Mouse (Mus musculus) ES-Bruce4 (cell line): ENCODE measurements at regions not wholly inside any gene's neighbourhood (a gene's known extent, or its start where the extent isn't known, plus 50 kb on each side); places are given as distances from the start of the nearest gene placed in this dataset.

Experiments used
- CTCF ChIP-seq: IDR thresholded peaks from one replicate; pipeline ENCODE4 v1.8.1; 2011; ENCODE audit warnings: low read depth, low read length
- EP300 ChIP-seq: IDR thresholded peaks from 2 replicates; pipeline ENCODE4 v1.6.1; 2011; ENCODE audit warnings: low read depth, low read length; ENCODE audit not compliant: insufficient read depth
- POLR2A ChIP-seq: IDR thresholded peaks from one replicate; pipeline ENCODE4 v1.8.1; 2011; ENCODE audit warnings: low read length; ENCODE audit not compliant: insufficient read depth

GRCm38 (mm10) chr6:143479239-143479638, 312.2 kb downstream of the Etnk1 start:
- TF ChIP-seq POLR2A (no peak), EP300 (no peak), CTCF (no peak)
